Mouse (Mus musculus) stomach, postnatal 0 days (tissue): ENCODE data around the gene Zfp777. TPM values are rescaled to one million over a fixed set of nuclear protein-coding genes. Genes with fewer than 3 reads are reported as not detected.

ENCODE experiments used
- ATAC-seq: fragments of 200-750 bp; cut with Nextera tagmentation; 2 replicates; pipeline ENCODE4 v1.8.0; 2017; ENCODE audit not compliant: low FRiP score, low TSS enrichment
- DNase-seq: peaks from one replicate; pipeline ENCODE4 v3.0.0-alpha.2; 2016; ENCODE audit warnings: low spot score
- H3K27ac ChIP-seq: fragments of 300-500 bp; sonication (generic); replicated peaks from 2 replicates; pipeline ENCODE4 v1.5.1; 2014; ENCODE audit warnings: mild to moderate bottlenecking, control low read depth
- H3K27me3 ChIP-seq: fragments of 300-500 bp; sonication (generic); 2 replicates; pipeline ENCODE4 v1.6.1; 2014; ENCODE audit warnings: low read length; ENCODE audit not compliant: control insufficient read depth, insufficient read depth
- H3K36me3 ChIP-seq: fragments of 300-500 bp; sonication (generic); 2 replicates; pipeline ENCODE4 v1.6.1; 2014; ENCODE audit warnings: low read length, mixed read lengths; ENCODE audit not compliant: control insufficient read depth, insufficient read depth
- H3K4me1 ChIP-seq: fragments of 300-500 bp; sonication (generic); replicated peaks from 2 replicates; pipeline ENCODE4 v1.6.1; 2014; ENCODE audit warnings: antibody characterized with exemption; ENCODE audit not compliant: control insufficient read depth, insufficient read depth
- H3K4me2 ChIP-seq: fragments of 300-500 bp; sonication (generic); replicated peaks from 2 replicates; pipeline ENCODE4 v1.6.1; 2014; ENCODE audit warnings: low read depth, mild to moderate bottlenecking, control low read depth, moderate library complexity
- H3K4me3 ChIP-seq: fragments of 300-500 bp; sonication (generic); 2 replicates; pipeline ENCODE4 v1.5.1; 2014; ENCODE audit warnings: low read depth, low read length, control low read depth
- H3K9ac ChIP-seq: fragments of 300-500 bp; sonication (generic); 2 replicates; pipeline ENCODE4 v1.6.1; 2014; ENCODE audit warnings: mild to moderate bottlenecking, low read length, control low read depth, mixed read lengths
- H3K9me3 ChIP-seq: fragments of 300-500 bp; sonication (generic); 2 replicates; pipeline ENCODE4 v1.6.1; 2016; ENCODE audit warnings: low read length; ENCODE audit not compliant: control insufficient read depth
- CTCF ChIP-seq: IDR thresholded peaks from 2 replicates; pipeline ENCODE4 v1.5.1; 2016; ENCODE audit warnings: antibody characterized with exemption, low read depth, mild to moderate bottlenecking, moderate library complexity
- EP300 ChIP-seq: optimal IDR thresholded peaks from 2 replicates; pipeline ENCODE3; 2016; ENCODE audit warnings: antibody characterized with exemption
- WGBS: fragments of 180-500 bp; shearing (Covaris S2); extraction: QIAGEN DNeasy Blood & Tissue Kit; methylation state at CpG from one replicate; pipeline ENCODE4 v1.1.7; 2014; 5-methylcytosine and 5-hydroxymethylcytosine counted together
- microRNA-seq: library from miRNA; unstranded; fragments of <30 nt; microRNA quantifications from one replicate; pipeline ENCODE4, GENCODE M21; 2016
- polyA plus RNA-seq: library from polyadenylated mRNA; unstranded; fragments of >200 nt; fragmentation: Nextera tagmentation; extraction: Ambion mirVana; gene quantifications from 2 replicates; pipeline ENCODE4 v1.2.1, GENCODE M21; 2015

Zfp777 gene
- polyA plus RNA-seq, 1 experiment from 2014 or later: 3.2 TPM

DNA sequence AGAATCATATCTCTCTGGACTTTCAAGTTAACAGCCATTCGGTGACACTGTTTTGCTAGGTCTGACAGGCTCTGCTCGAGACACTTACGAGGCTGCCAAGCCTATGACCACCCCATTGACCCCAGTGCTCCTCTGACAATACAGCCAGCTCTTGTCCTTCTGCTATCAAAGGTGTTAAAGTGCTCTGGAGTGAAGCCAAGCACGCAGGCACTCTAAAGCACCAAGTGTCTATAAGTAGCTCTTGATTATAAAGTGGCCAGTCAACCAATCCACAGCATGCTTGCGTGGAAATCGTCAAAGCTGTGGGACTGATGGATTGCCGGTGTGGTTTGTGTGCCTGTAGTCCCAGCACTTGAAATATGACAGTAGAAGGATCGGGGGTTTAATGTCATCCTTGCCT lies 38.0 kb downstream of the Zfp777 start:
- no peaks in the 10 kb centered on the region for H3K9me3 ChIP-seq
- WGBS: 53% methylated on average over 8 of the region's 8 CpGs
- no peak overlapping the region for H3K27ac ChIP-seq
- H3K36me3 ChIP-seq: no peaks in the 10 kb centered on the region
- no peak overlapping the region for H3K4me2 ChIP-seq
- TF ChIP-seq CTCF (no peak), EP300 (no peak)
- no peak overlapping the region for H3K9ac ChIP-seq
- no peak for DNase-seq
- H3K4me3 ChIP-seq: no peak overlapping the region
- no peak for ATAC-seq
- H3K27me3 ChIP-seq: no peaks in the 10 kb centered on the region
- no peaks in the 10 kb centered on the region for H3K4me1 ChIP-seq

DNA sequence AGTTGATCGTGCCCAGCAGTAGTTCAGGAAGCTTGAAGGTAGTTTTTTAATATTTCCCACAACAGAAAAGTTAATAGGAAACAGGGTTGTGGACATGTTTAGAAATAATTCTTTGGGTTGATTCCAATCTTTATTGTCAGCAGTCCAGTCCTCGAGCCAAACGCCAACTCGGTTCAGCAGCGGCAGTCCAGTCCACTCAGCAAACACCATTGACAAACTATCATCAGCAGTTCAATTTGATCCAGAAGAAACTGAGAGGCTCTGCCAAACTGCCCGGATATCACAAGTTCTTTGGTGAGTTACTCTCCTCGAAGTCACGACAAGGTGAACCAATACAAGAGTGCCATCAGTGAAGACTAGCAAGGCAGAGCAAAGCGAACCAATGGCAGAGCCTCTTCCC lies 53.0 kb downstream of the Zfp777 start:
- ATAC-seq (no peak), DNase-seq (no peak)

DNA sequence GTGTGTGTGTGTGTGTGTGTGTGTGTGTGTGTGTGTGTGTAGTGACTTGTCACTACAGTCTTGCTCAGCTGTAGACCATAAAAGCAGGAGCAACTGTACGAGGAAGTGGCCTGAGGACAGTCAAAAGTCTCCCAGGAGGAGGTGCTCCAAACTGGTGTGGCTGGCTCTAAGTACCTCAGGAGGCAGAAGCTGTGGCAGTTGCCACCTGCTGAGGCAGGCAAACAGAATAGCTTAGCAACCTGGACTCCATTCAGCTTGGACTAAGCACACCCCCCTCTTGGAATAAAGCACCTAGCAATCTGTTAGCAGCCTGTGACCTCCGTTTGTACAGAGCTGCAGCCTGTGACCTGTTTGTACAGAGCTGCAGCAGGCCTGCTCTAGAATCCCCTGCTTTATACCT lies 64.8 kb downstream of the Zfp777 start:
- TF ChIP-seq CTCF (no peak), EP300 (no peak)
- WGBS: 10% methylated on average over 2 of the region's 2 CpGs
- no peaks in the 10 kb centered on the region for H3K4me1 ChIP-seq
- H3K4me3 ChIP-seq: no peak overlapping the region
- no peak overlapping the region for H3K27ac ChIP-seq
- no peaks in the 10 kb centered on the region for H3K9me3 ChIP-seq
- ATAC-seq (peak; percentile 52; the same call in 1 of the 2 replicates), DNase-seq (peak; percentile 29)
- no peak overlapping the region for H3K9ac ChIP-seq
- no peak overlapping the region for H3K4me2 ChIP-seq
- H3K27me3 ChIP-seq: no peaks in the 10 kb centered on the region
- H3K36me3 ChIP-seq: no peaks in the 10 kb centered on the region

More for the DNA sequence above, 53.0 kb downstream of the Zfp777 start:
- no peak overlapping the region for H3K27ac ChIP-seq
- H3K36me3 ChIP-seq: no peaks in the 10 kb centered on the region
- H3K27me3 ChIP-seq: no peaks in the 10 kb centered on the region
- no peak overlapping the region for H3K9ac ChIP-seq
- H3K9me3 ChIP-seq: no peaks in the 10 kb centered on the region
- no peak overlapping the region for H3K4me3 ChIP-seq
- no peak for TF ChIP-seq EP300
- H3K4me2 ChIP-seq: no peak overlapping the region
- no peaks in the 10 kb centered on the region for H3K4me1 ChIP-seq
- WGBS: 83% methylated on average over 9 of the region's 9 CpGs

DNA sequence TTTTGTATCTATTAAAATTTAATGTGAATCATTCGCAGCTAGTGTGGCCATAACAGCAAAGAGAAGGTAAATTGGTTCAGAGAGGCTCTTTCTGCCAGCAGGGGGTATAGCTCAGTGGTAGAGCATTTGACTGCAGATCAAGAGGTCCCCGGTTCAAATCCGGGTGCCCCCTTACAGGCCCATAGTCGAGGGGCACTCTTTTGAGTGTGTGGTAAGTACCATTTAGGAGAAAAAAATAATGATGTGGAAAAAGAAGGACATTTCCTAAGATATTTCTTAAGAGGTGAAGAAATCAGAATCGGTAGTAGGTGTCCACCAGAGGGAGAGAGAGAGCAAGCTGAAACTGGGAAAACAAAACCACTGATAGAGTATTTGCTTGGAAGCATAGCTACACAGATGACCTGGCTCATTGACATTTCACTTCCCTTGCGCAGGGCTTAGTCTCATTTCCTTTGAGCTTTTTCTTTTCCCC lies 69.8 kb downstream of the Zfp777 start:
- no peaks in the 10 kb centered on the region for H3K36me3 ChIP-seq
- H3K27ac ChIP-seq: 0 out of 2 replicates have a peak overlapping the region, but pooled peaks have one; percentile 18
- H3K4me2 ChIP-seq: no peak overlapping the region
- H3K4me3 ChIP-seq: no peak overlapping the region
- ATAC-seq: peak; percentile 95
- peak; percentile 76 for DNase-seq
- no peak for TF ChIP-seq EP300
- peak; percentile 79 for TF ChIP-seq CTCF
- 10% methylated on average over 6 of the region's 6 CpGs for WGBS
- no peak overlapping the region for H3K9ac ChIP-seq
- no peaks in the 10 kb centered on the region for H3K4me1 ChIP-seq
- no peaks in the 10 kb centered on the region for H3K9me3 ChIP-seq
- H3K27me3 ChIP-seq: no peaks in the 10 kb centered on the region

DNA sequence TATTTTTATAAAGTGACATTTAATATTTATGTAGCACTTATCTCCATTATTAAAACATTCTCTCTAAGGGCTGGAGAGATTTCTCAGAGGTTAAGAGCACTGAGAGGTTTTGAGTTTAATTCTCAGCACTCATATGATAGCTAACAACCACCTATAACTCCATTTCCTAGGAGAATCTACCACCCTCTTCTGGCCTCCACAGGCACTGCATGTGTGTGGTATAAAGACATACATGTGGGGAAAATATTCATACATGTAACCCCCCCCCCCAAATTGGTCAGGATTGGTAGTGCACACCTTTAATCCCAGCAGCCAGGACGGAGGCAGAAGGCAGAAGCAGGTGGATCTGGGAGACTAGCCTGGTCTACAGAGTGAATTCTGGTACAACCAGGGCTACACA lies 74.1 kb downstream of the Zfp777 start:
- TF ChIP-seq EP300 (no peak), CTCF (peak; percentile 52)

More for the DNA sequence above, 74.1 kb downstream of the Zfp777 start:
- 94% methylated on average over 1 of the region's 1 CpGs for WGBS
- Histone ChIP-seq H3K27ac (no peak overlapping the region), H3K4me2 (no peak overlapping the region), H3K9me3 (no peaks in the 10 kb centered on the region), H3K27me3 (no peaks in the 10 kb centered on the region), H3K36me3 (no peaks in the 10 kb centered on the region), H3K4me3 (no peak overlapping the region), H3K4me1 (no peaks in the 10 kb centered on the region), H3K9ac (no peak overlapping the region)
- no peak for ATAC-seq
- no peak for DNase-seq

Small RNA genes within 50 kb of the gene (microRNA-seq; reads per million reads assigned to microRNA genes)
- gene Gm24563: not detected

Other genes with a start within 250 kb of the Zfp777 start
- 169 and 180 TPM in 2 replicates for gene Pdia4, start 235.5 kb downstream of the Zfp777 start, polyA plus RNA-seq
- 1.0 and 1.1 TPM in 2 replicates for gene Zfp786, start 218.0 kb downstream of the Zfp777 start, polyA plus RNA-seq
- 3.8 and 4.0 TPM in 2 replicates for gene Zfp398, start 213.2 kb downstream of the Zfp777 start, polyA plus RNA-seq
- 6.8 and 7.5 TPM in 2 replicates for gene Zfp282, start 171.7 kb downstream of the Zfp777 start, polyA plus RNA-seq
- gene Zfp212, start 128.4 kb downstream of the Zfp777 start, polyA plus RNA-seq: 8.1 and 8.2 TPM in 2 replicates
- 3.9 and 4.5 TPM in 2 replicates for gene Zfp956, start 95.5 kb downstream of the Zfp777 start, polyA plus RNA-seq
- gene Zfp746, start 37.7 kb upstream of the Zfp777 start, polyA plus RNA-seq: 8.7 and 10.3 TPM in 2 replicates